7 mouse cellular contexts compared by ENCODE assay signal in the genomic region with DNA sequence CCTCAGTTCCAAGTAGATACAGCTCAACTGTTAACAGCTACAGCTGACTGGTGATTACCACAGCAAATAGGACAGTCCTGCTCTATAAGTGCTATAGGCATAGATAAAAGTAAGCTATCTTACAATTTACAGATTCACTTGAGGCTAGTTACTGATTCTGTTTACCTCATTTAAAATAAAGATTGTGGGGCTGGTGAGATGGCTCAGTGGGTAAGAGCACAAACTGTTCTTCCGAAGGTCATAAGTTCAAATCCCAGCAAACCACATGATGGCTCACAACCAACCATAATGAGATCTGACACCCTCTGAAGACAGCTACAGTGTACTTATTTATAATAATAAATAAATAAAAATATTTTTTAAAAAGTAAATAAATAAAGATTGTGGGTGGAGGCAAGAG. TPM values are rescaled to one million over a fixed set of nuclear protein-coding genes. Genes with fewer than 3 reads are reported as not detected.
DNase-seq lines count a peak whose midpoint lies in the region; ATAC-seq and TF ChIP-seq lines count a peak whose summit lies in the region.
"Not testable (repeated sequence)": the region's sequence is repeated elsewhere in the genome, so short reads cannot be mapped to it uniquely, and the experiment has no call there.

No protein-coding gene starts in this region.

- not testable (repeated sequence) for H3K27ac ChIP-seq in MEL (ENCODE audit: control insufficient read depth, low read depth, low read length); intestine, embryonic 16.5 days (ENCODE audit: low read length); kidney, adult 2 months (ENCODE audit: insufficient read depth, low read depth, low read length)
- 0 out of 2 replicates have a peak overlapping the region, but pooled peaks have one; percentile 42 for H3K27ac ChIP-seq in kidney, postnatal 0 days

- not testable (repeated sequence) for TF ChIP-seq CTCF in MEL (IDR thresholded peaks at IDR 0.05 in 2 of 3, conservative IDR thresholded peaks at IDR 0.05 in 1 of 3; ENCODE audit: control insufficient read depth in 1 of 3, insufficient read depth in 1 of 3, low read depth in 2 of 3, low read length in 3 of 3, poor library complexity in 1 of 3, severe bottlenecking in 1 of 3); kidney, adult 2 months (conservative IDR thresholded peaks at IDR 0.05; ENCODE audit: insufficient read depth, insufficient read length, low read depth, low read length); kidney, postnatal 0 days (IDR thresholded peaks at IDR 0.05; ENCODE audit: low read depth)

- H3K9me3 ChIP-seq in MEL (replicated peaks; ENCODE audit: insufficient read depth, low read length); intestine, embryonic 16.5 days (ENCODE audit: control insufficient read depth, low read length); kidney, postnatal 0 days (replicated peaks; ENCODE audit: low read length): not testable (repeated sequence)

- H3K79me2 ChIP-seq in MEL (ENCODE audit: control insufficient read depth, insufficient read depth, low read length, poor library complexity) = peaks cover 28% of the 10 kb centered on the region

- 0 out of 2 replicates have a peak, but pooled peaks have one; percentile 29 for ATAC-seq in intestine, embryonic 16.5 days
- ATAC-seq in kidney, postnatal 0 days (replicated peaks; ENCODE audit: low FRiP score, low read depth) = not testable (repeated sequence)
- 0 out of 2 replicates have a peak, but pooled peaks have one; percentile 14 for ATAC-seq in megakaryocyte progenitor cell, adult 5-6 weeks (replicated peaks; ENCODE audit: poor library complexity)
- peak; percentile 57; the same call in 1 of the 2 replicates for ATAC-seq in megakaryocyte-erythroid progenitor cell, adult 5-6 weeks (replicated peaks; ENCODE audit: low FRiP score, low TSS enrichment, poor library complexity, severe bottlenecking)

- peaks cover 0 to 30% of the 10 kb centered on the region in 2 experiments; a peak in 3 of 4 replicates for H3K36me3 ChIP-seq in MEL (ENCODE audit: control insufficient read depth in 1 of 2, insufficient read depth in 2 of 2, low read length in 2 of 2)
- H3K36me3 ChIP-seq in intestine, embryonic 16.5 days (ENCODE audit: control insufficient read depth, insufficient read depth, low read length); kidney, adult 2 months (ENCODE audit: control insufficient read depth, insufficient read depth, low read length); kidney, postnatal 0 days (ENCODE audit: insufficient read depth, low read length): not testable (repeated sequence)

- DNase-seq in MEL (ENCODE audit: low read depth, low spot score); kidney, postnatal 0 days (ENCODE audit: low spot score): not testable (repeated sequence)
- DNase-seq in kidney, adult 2 months = peak; percentile 23
- DNase-seq in kidney, adult 9 months = peak; percentile 61

- TF ChIP-seq EP300 in MEL (IDR thresholded peaks at IDR 0.05; ENCODE audit: low read depth in 1 of 2, low read length in 2 of 2) = peak in 1 of 2 experiments; percentile 12; a peak in 1 of 4 replicates

- not testable (repeated sequence) for H3K4me2 ChIP-seq in intestine, embryonic 16.5 days (ENCODE audit: low read depth, low read length); kidney, postnatal 0 days (ENCODE audit: low read length)

- peaks cover 5 to 22% of the 10 kb centered on the region in 2 experiments; a peak in 3 of 4 replicates for H3K4me1 ChIP-seq in MEL (ENCODE audit: control insufficient read depth in 1 of 2, insufficient read depth in 2 of 2, low read length in 2 of 2)
- not testable (repeated sequence) for H3K4me1 ChIP-seq in intestine, embryonic 16.5 days (ENCODE audit: control insufficient read depth, insufficient read depth, low read length); kidney, postnatal 0 days (replicated peaks; ENCODE audit: insufficient read depth, low read length)
- H3K4me1 ChIP-seq in kidney, adult 2 months (ENCODE audit: control insufficient read depth, insufficient read depth, low read length) = peaks cover 18% of the 10 kb centered on the region; the same call in 1 of the 2 replicates

- 95% methylated on average over 1 of the region's 1 CpGs for WGBS in intestine, embryonic 16.5 days
- 71% methylated on average over 1 of the region's 1 CpGs for WGBS in kidney, adult 2 months
- WGBS in kidney, postnatal 0 days = 97% methylated on average over 1 of the region's 1 CpGs

- not testable (repeated sequence) for TF ChIP-seq POLR2A in MEL (IDR thresholded peaks at IDR 0.05; ENCODE audit: control insufficient read depth in 1 of 2, insufficient read depth in 1 of 2, low read depth in 1 of 2, low read length in 2 of 2, poor library complexity in 1 of 2); kidney, adult 2 months (IDR thresholded peaks at IDR 0.05; ENCODE audit: low read depth, low read length)

- H3K9ac ChIP-seq in MEL (ENCODE audit: control insufficient read depth, low read depth, low read length, poor library complexity, severe bottlenecking); intestine, embryonic 16.5 days (ENCODE audit: low read depth, low read length); kidney, postnatal 0 days (ENCODE audit: low read depth, low read length): not testable (repeated sequence)

- not testable (repeated sequence) for TF ChIP-seq RAD21 in MEL (IDR thresholded peaks at IDR 0.05; ENCODE audit: low read depth, low read length)

- H3K4me3 ChIP-seq in MEL (ENCODE audit: control insufficient read depth in 1 of 2, insufficient read depth in 1 of 2, low read depth in 2 of 2, low read length in 2 of 2); intestine, embryonic 16.5 days (ENCODE audit: low read length); kidney, adult 2 months (ENCODE audit: insufficient read depth, low read depth, low read length); kidney, postnatal 0 days (replicated peaks; ENCODE audit: low read depth, low read length): not testable (repeated sequence)

- not testable (repeated sequence) for H3K27me3 ChIP-seq in MEL (ENCODE audit: control insufficient read depth in 1 of 2, insufficient read depth in 2 of 2, low read length in 2 of 2); intestine, embryonic 16.5 days (replicated peaks; ENCODE audit: control insufficient read depth, insufficient read depth, low read length); kidney, adult 2 months (replicated peaks; ENCODE audit: control insufficient read depth, insufficient read depth, low read length); kidney, postnatal 0 days (ENCODE audit: insufficient read depth, low read length)

TF ChIP-seq in MEL, 35 proteins besides CTCF, POLR2A, EP300 and RAD21:
- TF ChIP-seq ETS1 (IDR thresholded peaks at IDR 0.05; ENCODE audit: low read depth, low read length) (peak; percentile 37; the same call in 1 of the 2 replicates), TBP (IDR thresholded peaks at IDR 0.05; ENCODE audit: low read depth, low read length) (peak; percentile 78), RCOR1 (IDR thresholded peaks at IDR 0.05; ENCODE audit: low read depth, low read length) (0 out of 2 replicates have a peak, but pooled peaks have one; percentile 25)

RNA-seq across cellular contexts. Expression of a gene that starts 12.2 kb away (rescaled TPM):
- 15.9 and 20.2 TPM in 2 replicates for total RNA-seq in MEL (2012; rRNA removed)
- 10 to 100 TPM; 34.3 to 37.2 TPM for polyA plus RNA-seq in MEL (2012; ENCODE audit: insufficient read depth in 1 of 2, insufficient read length in 2 of 2, low read depth in 1 of 2, low replicate concordance in 2 of 2, missing spikeins in 1 of 2)
- polyA plus RNA-seq in intestine, embryonic 16.5 days (2015; fragmentation: Nextera tagmentation; extraction: Ambion mirVana) = 43.7 and 48.5 TPM in 2 replicates
- 40.8 and 44.5 TPM in 2 replicates for polyA plus RNA-seq in kidney, adult 2 months (2012; rRNA removed)
- 63.0 and 66.1 TPM in 2 replicates for polyA plus RNA-seq in kidney, postnatal 0 days (2015; fragmentation: Nextera tagmentation; extraction: Ambion mirVana)
- total RNA-seq in megakaryocyte progenitor cell, adult 5-6 weeks (2015) = 43.0 and 47.1 TPM in 2 replicates
- 41.0 and 46.7 TPM in 2 replicates for total RNA-seq in megakaryocyte progenitor cell, adult 5-6 weeks (2017)
- total RNA-seq in megakaryocyte-erythroid progenitor cell, adult 5-6 weeks (2014; fragmentation: Nextera tagmentation) = 24.8 and 39.2 TPM in 2 replicates
- total RNA-seq in megakaryocyte-erythroid progenitor cell, adult 5-6 weeks (2017) = 42.1 and 43.2 TPM in 2 replicates

RNA-seq across cellular contexts. Expression of a gene that starts 53.2 kb away (rescaled TPM):
- total RNA-seq in MEL (2012; rRNA removed) = 54.2 and 59.3 TPM in 2 replicates
- polyA plus RNA-seq in MEL (2012; ENCODE audit: insufficient read depth in 1 of 2, insufficient read length in 2 of 2, low read depth in 1 of 2, low replicate concordance in 2 of 2, missing spikeins in 1 of 2) = 10 to 100 TPM in 1 of 2 experiments, not detected in 1; 63.2 TPM
- polyA plus RNA-seq in intestine, embryonic 16.5 days (2015; fragmentation: Nextera tagmentation; extraction: Ambion mirVana) = 44.7 and 46.4 TPM in 2 replicates
- 11.3 and 11.6 TPM in 2 replicates for polyA plus RNA-seq in kidney, adult 2 months (2012; rRNA removed)
- 24.7 and 30.9 TPM in 2 replicates for polyA plus RNA-seq in kidney, postnatal 0 days (2015; fragmentation: Nextera tagmentation; extraction: Ambion mirVana)
- total RNA-seq in megakaryocyte progenitor cell, adult 5-6 weeks (2015) = 59.5 and 62.3 TPM in 2 replicates
- total RNA-seq in megakaryocyte progenitor cell, adult 5-6 weeks (2017) = 73.7 and 77.4 TPM in 2 replicates
- 74.5 and 75.6 TPM in 2 replicates for total RNA-seq in megakaryocyte-erythroid progenitor cell, adult 5-6 weeks (2014; fragmentation: Nextera tagmentation)
- 51.3 and 63.6 TPM in 2 replicates for total RNA-seq in megakaryocyte-erythroid progenitor cell, adult 5-6 weeks (2017)
